ENCODE assay signal across 12 mouse cellular contexts in the genomic region with DNA sequence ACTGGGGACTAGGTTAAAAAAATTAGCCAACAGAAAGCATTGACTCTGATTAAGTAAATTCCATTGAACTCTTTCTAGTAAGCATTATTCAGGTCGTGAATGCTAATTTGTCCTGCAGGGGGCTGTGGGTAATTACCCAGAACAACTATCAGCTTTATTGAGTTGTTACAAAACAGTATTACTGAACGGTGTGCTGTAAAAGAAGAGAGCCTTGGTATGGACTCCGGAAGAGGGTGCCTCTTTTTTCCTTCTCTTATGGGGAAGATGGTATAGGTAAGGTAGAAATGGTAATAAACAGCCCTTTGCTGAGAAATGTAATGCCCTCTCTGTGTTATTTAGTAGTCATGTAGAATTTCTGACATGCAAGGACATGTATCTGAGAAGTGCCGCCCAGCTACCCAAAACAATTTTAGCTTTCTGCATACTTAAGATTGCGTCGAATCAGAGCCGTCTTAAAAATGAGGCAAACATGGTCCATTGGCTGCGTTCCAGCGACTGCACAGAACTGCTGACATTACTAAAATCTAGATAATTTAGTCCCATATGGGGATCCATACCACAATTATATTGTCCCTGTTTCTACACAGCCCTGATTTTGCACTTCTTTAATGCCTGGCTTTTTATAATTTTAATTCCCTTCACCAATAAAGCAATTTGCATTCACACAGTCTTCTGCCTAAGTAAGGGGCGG.
DNase-seq lines count a peak whose midpoint lies in the region; ATAC-seq lines count a peak whose summit lies in the region.
"Had no signal": no experiment of that assay in that cellular context is flagged by ENCODE, and none has a peak within 500 bp of the region (broad histone marks: within the 10 kb centered on the region; RNA-seq: fewer than 3 reads in every experiment).

No protein-coding gene starts in this region.

- H3K9ac ChIP-seq in heart, embryonic 13.5 days = no peak overlapping the region
- no peak overlapping the region for H3K9ac ChIP-seq in embryonic facial prominence, embryonic 14.5 days (ENCODE audit: low read depth, low read length)
- no peak overlapping the region for H3K9ac ChIP-seq in limb, embryonic 15.5 days

- H3K4me2 ChIP-seq in heart, embryonic 13.5 days = peak overlapping the region; percentile 18; the same call in 1 of the 2 replicates
- H3K4me2 ChIP-seq in embryonic facial prominence, embryonic 14.5 days (ENCODE audit: low read depth, low read length) = peak overlapping the region; percentile 19; the same call in 1 of the 2 replicates
- peak overlapping the region; percentile 7; the same call in 1 of the 2 replicates for H3K4me2 ChIP-seq in limb, embryonic 15.5 days
- H3K4me2 ChIP-seq: heart, embryonic 11.5 days; liver, embryonic 11.5 days had no signal

- H3K36me3 ChIP-seq in heart, embryonic 13.5 days = no peaks in the 10 kb centered on the region
- H3K36me3 ChIP-seq in embryonic facial prominence, embryonic 14.5 days (ENCODE audit: control insufficient read depth, insufficient read depth, low read length) = no peaks in the 10 kb centered on the region
- H3K36me3 ChIP-seq in limb, embryonic 15.5 days = no peaks in the 10 kb centered on the region

- ATAC-seq in heart, embryonic 13.5 days (ENCODE audit: extremely low read depth, insufficient number of reproducible peaks, low FRiP score, low TSS enrichment) = no peak
- ATAC-seq in embryonic facial prominence, embryonic 14.5 days (ENCODE audit: low read depth) = 0 out of 2 replicates have a peak, but pooled peaks have one; percentile 22
- no peak for ATAC-seq in limb, embryonic 15.5 days (ENCODE audit: insufficient number of reproducible peaks, low FRiP score, low TSS enrichment, low read depth)
- ATAC-seq in erythroblast, adult 5-6 weeks (replicated peaks; ENCODE audit: low FRiP score, poor library complexity, severe bottlenecking) = no peak

- no peak overlapping the region for H3K27ac ChIP-seq in heart, embryonic 13.5 days (replicated peaks)
- no peak overlapping the region for H3K27ac ChIP-seq in embryonic facial prominence, embryonic 14.5 days (replicated peaks; ENCODE audit: low read depth, low read length)
- H3K27ac ChIP-seq in limb, embryonic 15.5 days = no peak overlapping the region

- no peak for DNase-seq in heart, adult 8-10 months (ENCODE audit: low spot score)
- DNase-seq in lung, postnatal 10 days = peak; percentile 16
- DNase-seq in lung, postnatal 36 days = no peak
- peak; percentile 90 for DNase-seq in embryonic facial prominence, embryonic 14.5 days (ENCODE audit: low spot score)
- DNase-seq in urinary bladder, adult 18-20 months (ENCODE audit: low spot score in 2 of 2) = no peak
- DNase-seq: cerebellum, adult 11-12 months; kidney, adult 9 months had no signal

- no peaks in the 10 kb centered on the region for H3K27me3 ChIP-seq in heart, embryonic 13.5 days (replicated peaks)
- no peaks in the 10 kb centered on the region for H3K27me3 ChIP-seq in embryonic facial prominence, embryonic 14.5 days (replicated peaks; ENCODE audit: control insufficient read depth, insufficient read depth, low read length)
- no peaks in the 10 kb centered on the region for H3K27me3 ChIP-seq in limb, embryonic 15.5 days

- 62% methylated on average over 10 of the region's 10 CpGs for WGBS in heart, embryonic 13.5 days
- 37% methylated on average over 10 of the region's 10 CpGs for WGBS in embryonic facial prominence, embryonic 14.5 days
- WGBS in limb, embryonic 15.5 days = 29% methylated on average over 10 of the region's 10 CpGs

- no peak overlapping the region for H3K4me3 ChIP-seq in heart, embryonic 13.5 days
- no peak overlapping the region for H3K4me3 ChIP-seq in embryonic facial prominence, embryonic 14.5 days (ENCODE audit: low read depth, low read length)
- H3K4me3 ChIP-seq in limb, embryonic 15.5 days = no peak overlapping the region

- H3K4me1 ChIP-seq in heart, embryonic 13.5 days = peaks cover 8% of the 10 kb centered on the region
- H3K4me1 ChIP-seq in embryonic facial prominence, embryonic 14.5 days (ENCODE audit: control insufficient read depth, insufficient read depth, low read length) = peaks cover 4% of the 10 kb centered on the region
- peaks cover 4% of the 10 kb centered on the region for H3K4me1 ChIP-seq in limb, embryonic 15.5 days

- no peaks in the 10 kb centered on the region for H3K9me3 ChIP-seq in heart, embryonic 13.5 days
- no peaks in the 10 kb centered on the region for H3K9me3 ChIP-seq in embryonic facial prominence, embryonic 14.5 days (ENCODE audit: control insufficient read depth, low read length)
- no peaks in the 10 kb centered on the region for H3K9me3 ChIP-seq in limb, embryonic 15.5 days

Comparison
In these comparisons a context has a peak if more than half of its experiments do, and no peak if none do; other contexts are left out.
1. DNase-seq: peak in lung, postnatal 10 days (single experiment) and embryonic facial prominence, embryonic 14.5 days (single experiment); none in heart, adult 8-10 months (single experiment), lung, postnatal 36 days (single experiment) and urinary bladder, adult 18-20 months (0 of 2).
2. Peak in every context shown above with its lines, with median percentiles within 50 percentile points of each other: H3K4me2 ChIP-seq.